Mouse (Mus musculus) forelimb bud, embryonic 11.5 days (tissue): ENCODE measurements around the gene Rft1.

Source experiments
- DNase-seq: peaks from one replicate; pipeline ENCODE4 v3.0.0-alpha.2; 2012; ENCODE audit warnings: low read depth, low spot score

Gene Rft1

GRCm38 (mm10) chr14:30653943-30654659, at the start of gene Rft1:
Rft1 (plus strand) TSS chr14:30654360.
- peak; percentile 98 for DNase-seq

- no peak for DNase-seq
These were observed 47.3 kb upstream of the Rft1 start for GRCm38 (mm10) chr14:30606817-30607216.

GRCm38 (mm10) chr14:30607696-30608095, 46.5 kb upstream of the Rft1 start:
- no peak for DNase-seq

DNA sequence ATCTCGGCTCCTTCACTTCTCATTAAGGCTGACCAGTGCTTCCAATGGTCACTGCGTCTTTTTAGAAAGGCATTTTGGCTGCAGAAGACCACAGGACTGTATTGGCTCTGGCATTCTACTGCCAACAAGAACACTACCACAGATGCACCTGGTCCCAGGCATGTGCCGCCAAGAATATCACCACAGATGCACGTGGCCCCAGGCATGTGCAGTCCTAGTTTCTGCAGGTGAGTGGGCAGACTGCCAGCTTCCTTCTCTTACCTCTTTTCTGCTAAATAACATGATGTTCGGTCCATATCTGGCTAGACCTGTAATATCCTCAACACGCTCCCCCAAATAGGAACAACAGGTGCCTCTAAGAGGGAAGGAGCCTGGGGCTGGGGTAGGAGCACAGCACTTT, 46.0 kb upstream of the Rft1 start:
- DNase-seq = no peak

DNA sequence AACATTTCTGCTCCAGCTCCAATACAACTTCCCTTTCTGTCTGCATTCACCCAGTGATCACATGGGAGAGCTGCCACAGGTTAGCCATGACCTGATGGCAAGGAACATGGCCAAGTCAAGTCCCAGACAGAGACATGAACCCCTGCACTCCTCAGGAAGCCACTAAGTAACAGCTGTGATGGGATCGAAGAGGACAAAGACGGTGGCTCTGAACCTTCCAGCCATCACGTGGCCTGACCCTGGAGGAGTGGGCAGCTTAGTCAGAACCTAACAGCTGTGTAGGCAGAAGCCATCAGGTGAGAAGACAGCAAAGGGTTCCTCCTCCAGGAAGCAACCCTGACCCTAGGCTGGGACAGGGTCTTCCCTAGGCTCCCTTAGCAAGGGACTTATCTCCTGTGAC, 44.7 kb upstream of the Rft1 start:
- DNase-seq = no peak

- no peak for DNase-seq
These were observed 43.9 kb upstream of the Rft1 start for GRCm38 (mm10) chr14:30610304-30610703.

GRCm38 (mm10) chr14:30610940-30611339, 43.2 kb upstream of the Rft1 start:
- no peak for DNase-seq

- DNase-seq = peak; percentile 52
These were observed 41.6 kb upstream of the Rft1 start for GRCm38 (mm10) chr14:30612523-30612922.

GRCm38 (mm10) chr14:30612962-30613715, 41.0 kb upstream of the Rft1 start:
- DNase-seq = no peak

DNA sequence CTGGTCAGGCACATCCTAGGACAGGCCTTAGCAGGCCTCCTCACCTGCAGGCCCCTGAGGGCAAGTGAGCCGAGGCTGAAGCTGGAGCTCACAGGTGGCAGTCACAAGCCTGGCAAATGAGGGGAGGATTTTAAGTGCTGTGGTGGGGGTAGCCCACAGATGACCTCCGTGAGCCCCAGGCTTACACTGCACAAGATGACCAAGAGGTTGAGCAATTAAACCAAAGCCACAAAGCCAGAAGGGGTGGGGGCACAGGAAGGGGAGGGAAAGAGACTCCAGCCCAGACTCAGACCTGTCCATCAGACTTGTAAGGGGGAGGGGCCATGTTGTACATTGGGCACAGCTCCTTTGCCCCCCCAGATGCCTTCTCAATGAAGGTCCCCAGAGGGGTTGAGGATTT, 37.4 kb upstream of the Rft1 start:
- DNase-seq = no peak

DNA sequence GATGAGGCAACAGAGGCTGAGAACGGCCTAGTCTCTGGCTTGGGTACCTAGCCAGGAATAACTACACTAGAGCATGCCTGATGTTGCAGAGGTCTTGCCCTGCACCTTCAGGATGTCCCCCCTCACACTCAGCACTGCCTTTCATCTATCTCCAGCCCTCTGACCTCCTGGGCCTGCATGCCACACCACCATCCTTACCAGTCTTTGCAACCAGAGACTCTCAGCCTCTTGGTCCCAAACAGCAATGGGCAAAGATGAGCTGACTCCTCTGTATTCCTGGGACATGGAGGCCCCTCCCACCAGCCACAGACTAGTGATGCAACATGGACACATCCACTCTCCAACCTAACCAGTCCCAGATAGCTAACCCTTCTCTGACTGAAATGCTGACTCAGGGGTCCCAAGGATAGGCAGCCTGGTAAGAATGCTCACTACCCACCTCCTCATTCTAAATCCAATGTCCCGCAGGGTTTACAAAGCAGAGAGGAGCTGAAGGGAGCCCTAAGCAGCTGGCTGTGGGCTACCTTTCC, 35.3 kb upstream of the Rft1 start:
- DNase-seq = no peak

GRCm38 (mm10) chr14:30619982-30620578, 34.1 kb upstream of the Rft1 start:
- DNase-seq = no peak

- no peak for DNase-seq
These were observed 32.0 kb upstream of the Rft1 start for GRCm38 (mm10) chr14:30622130-30622529.

DNA sequence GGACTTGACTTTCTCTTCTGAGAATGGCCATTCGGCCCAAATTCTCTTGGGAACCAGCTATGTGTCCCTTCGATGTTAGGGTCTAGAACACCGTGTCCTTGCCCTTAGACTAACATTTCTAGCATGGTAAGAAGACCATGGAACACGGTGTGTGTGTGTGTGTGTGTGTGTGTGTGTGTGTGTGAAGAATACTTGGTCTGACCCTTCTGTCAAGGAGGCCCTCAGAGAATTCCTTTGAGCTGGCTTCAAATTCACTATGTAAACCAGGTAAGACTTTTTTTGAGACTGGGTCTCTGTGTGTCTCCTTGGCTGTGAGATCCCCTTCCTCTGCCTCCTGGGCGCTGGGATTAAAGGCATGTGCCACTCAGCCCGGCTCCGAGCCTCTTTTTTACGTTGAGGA, 31.6 kb upstream of the Rft1 start:
- no peak for DNase-seq

GRCm38 (mm10) chr14:30624277-30624721, 29.9 kb upstream of the Rft1 start:
- no peak for DNase-seq

DNA sequence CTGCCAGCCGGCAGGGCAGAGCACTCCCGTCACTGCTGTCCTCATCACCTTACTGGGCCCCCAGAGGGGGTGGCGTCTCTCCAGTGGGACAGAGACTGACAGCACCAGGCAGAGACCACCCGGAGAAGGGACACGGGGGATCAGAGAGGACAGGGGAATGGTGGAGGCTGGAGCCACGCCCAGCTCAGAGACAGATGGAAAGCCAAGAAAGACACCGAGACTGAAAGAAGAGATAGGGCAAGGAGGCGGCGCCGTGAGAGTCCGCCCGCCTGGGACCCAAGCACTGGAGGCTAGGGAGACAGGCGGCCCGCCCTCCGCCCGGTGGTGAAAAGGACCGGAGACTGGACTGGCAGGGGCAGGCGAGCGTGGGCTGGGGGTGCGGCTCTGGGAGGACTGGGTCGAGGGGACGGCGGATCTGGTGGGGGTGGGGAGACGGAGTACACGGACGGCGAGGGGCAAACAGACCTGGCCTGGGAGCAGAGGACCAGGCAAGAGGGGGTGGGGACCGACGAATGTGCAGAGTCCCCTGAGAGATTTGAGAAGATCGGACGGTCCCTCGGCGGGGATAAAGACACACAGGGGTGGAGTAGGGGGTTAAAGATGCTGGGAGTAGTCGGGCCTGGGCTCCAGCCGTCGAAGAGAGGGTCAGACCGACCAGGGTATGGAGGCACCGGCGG, 28.9 kb upstream of the Rft1 start:
- DNase-seq = no peak

GRCm38 (mm10) chr14:30625856-30626726, 28.1 kb upstream of the Rft1 start, which contains the start of gene Prkcd:
Prkcd (minus strand) TSS chr14:30626210.
- DNase-seq = peak; percentile 82

DNA sequence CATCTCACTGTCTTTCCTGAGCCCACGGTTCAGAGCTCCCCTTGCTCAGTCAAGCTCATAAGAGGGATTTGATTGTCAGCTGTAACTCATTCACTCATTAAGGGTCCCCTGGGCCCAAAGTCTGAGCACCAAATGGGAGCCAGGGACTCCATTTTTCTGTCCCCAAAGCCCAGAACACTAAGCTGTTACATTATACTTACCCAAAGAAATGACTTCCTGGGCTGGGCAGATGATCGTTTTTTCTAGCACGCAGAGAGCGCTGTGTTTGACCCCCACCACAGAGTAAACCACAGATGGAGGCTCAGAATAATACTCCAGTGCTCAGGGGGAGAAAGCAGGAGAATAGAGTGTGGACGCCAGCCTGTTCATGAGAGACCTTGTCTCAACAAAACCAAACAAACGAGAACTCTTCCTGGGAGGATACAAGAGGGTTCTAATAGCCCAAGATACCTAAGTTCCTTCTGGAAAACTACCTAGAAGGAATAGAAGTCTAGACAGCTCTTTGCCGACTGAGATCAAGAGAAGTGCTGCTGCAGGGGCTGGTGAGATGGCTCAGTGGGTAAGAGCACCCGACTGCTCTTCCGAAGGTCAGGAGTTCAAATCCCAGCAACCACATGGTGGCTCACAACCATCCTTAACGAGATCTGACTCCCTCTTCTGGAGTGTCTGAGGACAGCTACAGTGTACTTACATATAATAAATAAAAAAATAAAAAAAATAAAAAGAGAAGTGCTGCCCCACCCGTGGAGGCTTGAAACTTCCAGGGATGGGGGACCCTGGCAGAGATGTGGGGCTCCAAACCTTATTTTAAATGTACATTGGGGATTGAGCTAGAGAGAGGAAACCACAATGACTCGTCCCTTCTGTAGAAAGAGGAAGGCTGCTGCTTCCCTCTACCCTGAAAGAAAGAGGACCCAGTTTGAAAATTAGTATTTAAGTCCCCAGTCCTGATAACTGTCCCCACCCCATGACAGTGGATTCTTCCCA, 27.1 kb upstream of the Rft1 start:
- no peak for DNase-seq

GRCm38 (mm10) chr14:30628235-30628634, 25.9 kb upstream of the Rft1 start:
- no peak for DNase-seq

DNA sequence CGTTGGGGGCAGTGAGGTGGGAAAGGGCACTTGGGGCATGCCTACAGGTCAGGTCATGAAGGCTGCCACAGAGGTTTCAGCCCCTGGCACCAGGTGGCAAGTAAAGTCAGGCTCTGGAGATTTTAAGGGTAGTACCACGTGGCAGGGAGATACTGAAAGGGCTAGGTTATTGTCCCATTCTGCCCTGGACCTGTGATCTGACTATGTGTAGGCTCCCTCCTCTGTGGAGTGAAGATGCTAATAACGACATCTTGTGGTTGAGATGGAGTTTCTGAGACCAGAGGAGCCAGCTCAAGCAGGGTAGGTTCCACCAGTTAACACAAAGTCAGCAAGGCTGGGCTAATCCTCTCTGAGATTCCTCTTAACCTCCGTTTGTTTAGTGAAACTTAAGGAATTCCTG, 24.3 kb upstream of the Rft1 start:
- DNase-seq = no peak
